Mouse (Mus musculus): Measurements from ENCODE around the gene Sptbn4. TPM values are rescaled to one million over a fixed set of nuclear protein-coding genes. Genes with fewer than 3 reads are reported as not detected.

The Sptbn4 gene
- polyA plus RNA-seq, 2 experiments = 0.06 TPM

GRCm38 (mm10) chr7:27407816-27408215 lies 39.7 kb downstream of the Sptbn4 start:
- H3K9ac ChIP-seq (replicated peaks) = no peak overlapping the region
- H3K9me3 ChIP-seq (ENCODE audit: control insufficient read depth, low read length) = no peaks in the 10 kb centered on the region
- H3K27me3 ChIP-seq (ENCODE audit: control insufficient read depth, insufficient read depth, low read length) = peaks cover 66% of the 10 kb centered on the region
- H3K4me2 ChIP-seq (ENCODE audit: low read depth) = no peak overlapping the region
- DNase-seq (ENCODE audit: low read depth in 3 of 3, low spot score in 3 of 3) (no peak), ATAC-seq (ENCODE audit: insufficient read depth) (no peak)
- H3K4me3 ChIP-seq (ENCODE audit: insufficient read depth in 1 of 2, low read depth in 2 of 2, low read length in 2 of 2) = no peak overlapping the region
- WGBS (ENCODE audit: insufficient replicate concordance) = 44% methylated on average over 8 of the region's 8 CpGs
- TF ChIP-seq CTCF (IDR thresholded peaks at IDR 0.05; ENCODE audit: low read depth) (no peak), EP300 (IDR thresholded peaks at IDR 0.05; ENCODE audit: low read depth) (no peak)
- no peaks in the 10 kb centered on the region for H3K36me3 ChIP-seq (replicated peaks; ENCODE audit: control insufficient read depth, insufficient read depth, low read depth)
- H3K27ac ChIP-seq = no peak overlapping the region
- H3K4me1 ChIP-seq (replicated peaks; ENCODE audit: control insufficient read depth in 2 of 2, insufficient read depth in 2 of 2, low read length in 1 of 2) = 0 out of 4 replicates have a peak, but pooled peaks cover 0 to 2% of the 10 kb centered on the region in 2 experiments

DNA sequence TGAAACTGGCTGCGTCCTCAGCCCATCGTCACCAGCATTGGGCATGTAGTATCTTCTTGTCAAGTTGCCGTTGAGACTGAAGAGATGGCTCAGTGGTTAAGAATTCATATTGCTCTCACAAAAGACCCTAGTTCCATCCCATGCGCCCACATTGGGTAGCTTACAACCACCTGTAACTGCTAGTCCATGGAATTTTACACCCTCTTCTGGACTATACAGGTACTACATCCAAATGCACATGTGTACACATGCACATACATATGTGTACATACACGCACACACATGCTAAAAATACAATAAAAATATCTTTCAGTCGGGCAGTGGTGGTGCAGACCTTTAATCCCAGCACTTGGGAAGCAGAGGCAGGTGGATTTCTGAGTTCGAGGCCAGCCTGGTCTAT lies 41.0 kb downstream of the Sptbn4 start:
- H3K4me1 ChIP-seq (replicated peaks; ENCODE audit: control insufficient read depth in 2 of 2, insufficient read depth in 2 of 2, low read length in 1 of 2) = 0 out of 4 replicates have a peak, but pooled peaks cover 0 to 2% of the 10 kb centered on the region in 2 experiments
- H3K36me3 ChIP-seq (replicated peaks; ENCODE audit: control insufficient read depth, insufficient read depth, low read depth) = no peaks in the 10 kb centered on the region
- no peaks in the 10 kb centered on the region for H3K9me3 ChIP-seq (ENCODE audit: control insufficient read depth, low read length)
- H3K4me3 ChIP-seq (ENCODE audit: insufficient read depth in 1 of 2, low read depth in 2 of 2, low read length in 2 of 2) = no peak overlapping the region
- TF ChIP-seq EP300 (IDR thresholded peaks at IDR 0.05; ENCODE audit: low read depth) (no peak), CTCF (IDR thresholded peaks at IDR 0.05; ENCODE audit: low read depth) (peak; percentile 51)
- DNase-seq (ENCODE audit: low read depth in 3 of 3, low spot score in 3 of 3) = no peak
- no peak overlapping the region for H3K27ac ChIP-seq
- peaks cover 71% of the 10 kb centered on the region for H3K27me3 ChIP-seq (ENCODE audit: control insufficient read depth, insufficient read depth, low read length)
- WGBS (ENCODE audit: insufficient replicate concordance) = 59% methylated on average over 7 of the region's 7 CpGs
- no peak overlapping the region for H3K9ac ChIP-seq (replicated peaks)
- ATAC-seq (ENCODE audit: insufficient read depth) = no peak
- H3K4me2 ChIP-seq (ENCODE audit: low read depth) = no peak overlapping the region

DNA sequence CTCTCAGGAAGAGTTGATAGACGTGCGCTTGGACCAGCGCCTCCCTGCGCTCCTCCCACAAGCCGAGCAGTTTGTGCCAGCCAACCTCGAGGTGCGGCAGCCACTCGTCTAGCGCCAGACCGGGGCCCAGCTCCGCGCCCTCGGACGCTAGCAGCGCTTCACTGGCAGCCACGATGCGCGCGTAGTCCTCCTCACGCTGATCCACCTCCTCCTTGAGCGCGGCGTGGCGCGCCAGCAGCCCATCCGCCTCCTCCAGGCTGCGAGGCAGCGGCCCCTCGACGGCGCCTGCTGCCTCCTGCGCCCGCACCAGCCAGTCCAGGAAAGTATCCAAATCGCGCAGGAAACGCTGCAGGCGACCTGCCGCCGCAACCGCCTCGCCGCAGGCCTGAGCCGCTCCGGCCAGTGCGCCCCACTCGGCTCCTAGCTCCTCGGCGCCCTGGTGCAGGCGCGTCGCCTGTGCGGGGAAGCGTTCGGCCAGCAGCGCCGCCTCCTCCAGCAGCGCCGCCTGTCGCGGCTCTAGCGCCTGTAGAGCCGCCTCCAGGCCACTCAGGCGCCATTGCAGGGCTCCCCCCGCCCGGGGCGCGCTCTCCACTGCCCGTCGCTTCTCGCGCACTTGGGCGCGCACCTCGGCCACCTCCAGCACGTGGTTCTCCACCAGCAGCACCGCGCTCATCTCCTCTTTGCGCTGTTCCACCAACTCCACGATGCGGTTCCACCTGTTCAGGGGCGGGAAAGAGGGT lies 43.1 kb downstream of the Sptbn4 start:
- Histone ChIP-seq H3K36me3 (replicated peaks; ENCODE audit: control insufficient read depth, insufficient read depth, low read depth) (no peaks in the 10 kb centered on the region), H3K4me2 (ENCODE audit: low read depth) (no peak overlapping the region), H3K27ac (no peak overlapping the region), H3K4me3 (ENCODE audit: insufficient read depth in 1 of 2, low read depth in 2 of 2, low read length in 2 of 2) (no peak overlapping the region), H3K9me3 (ENCODE audit: control insufficient read depth, low read length) (no peaks in the 10 kb centered on the region), H3K27me3 (ENCODE audit: control insufficient read depth, insufficient read depth, low read length) (peaks cover 70% of the 10 kb centered on the region), H3K4me1 (replicated peaks; ENCODE audit: control insufficient read depth in 2 of 2, insufficient read depth in 2 of 2, low read length in 1 of 2) (0 out of 4 replicates have a peak, but pooled peaks cover 0 to 2% of the 10 kb centered on the region in 2 experiments), H3K9ac (replicated peaks) (no peak overlapping the region)
- ATAC-seq (ENCODE audit: insufficient read depth) = no peak
- DNase-seq (ENCODE audit: low read depth in 3 of 3, low spot score in 3 of 3) = no peak
- 6% methylated on average over 81 of the region's 81 CpGs for WGBS (ENCODE audit: insufficient replicate concordance)
- TF ChIP-seq CTCF (IDR thresholded peaks at IDR 0.05; ENCODE audit: low read depth) = no peak
- no peak for TF ChIP-seq EP300 (IDR thresholded peaks at IDR 0.05; ENCODE audit: low read depth)

DNA sequence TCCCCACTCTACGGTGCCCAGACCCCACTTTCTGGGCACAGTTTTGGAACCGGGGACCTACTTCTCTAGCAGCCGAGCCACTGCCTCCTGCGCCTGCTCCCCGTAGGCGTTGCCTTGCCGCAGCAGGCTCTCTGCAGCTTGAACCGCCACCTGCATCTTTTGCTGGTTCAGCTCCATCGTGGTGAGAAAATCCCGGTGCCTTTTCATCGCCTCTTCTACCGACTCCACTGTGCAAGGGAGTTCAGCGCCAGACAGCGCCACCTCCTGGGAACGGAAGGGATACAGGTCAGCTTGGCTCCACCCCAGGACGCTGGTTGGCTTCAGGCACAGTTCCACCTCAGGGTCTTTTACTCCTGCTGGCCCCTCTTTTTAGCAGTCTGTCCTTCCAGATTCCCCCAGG lies 44.8 kb downstream of the Sptbn4 start:
- Histone ChIP-seq H3K4me1 (replicated peaks; ENCODE audit: control insufficient read depth in 2 of 2, insufficient read depth in 2 of 2, low read length in 1 of 2) (no peaks in the 10 kb centered on the region), H3K4me3 (ENCODE audit: insufficient read depth in 1 of 2, low read depth in 2 of 2, low read length in 2 of 2) (no peak overlapping the region), H3K9me3 (ENCODE audit: control insufficient read depth, low read length) (no peaks in the 10 kb centered on the region), H3K36me3 (replicated peaks; ENCODE audit: control insufficient read depth, insufficient read depth, low read depth) (no peaks in the 10 kb centered on the region), H3K9ac (replicated peaks) (no peak overlapping the region), H3K4me2 (ENCODE audit: low read depth) (no peak overlapping the region), H3K27ac (no peak overlapping the region), H3K27me3 (ENCODE audit: control insufficient read depth, insufficient read depth, low read length) (peaks cover 58% of the 10 kb centered on the region)
- peak; percentile 86 for TF ChIP-seq CTCF (IDR thresholded peaks at IDR 0.05; ENCODE audit: low read depth)
- TF ChIP-seq EP300 (IDR thresholded peaks at IDR 0.05; ENCODE audit: low read depth) = no peak
- ATAC-seq (ENCODE audit: insufficient read depth) = no peak
- 9% methylated on average over 16 of the region's 16 CpGs for WGBS (ENCODE audit: insufficient replicate concordance)
- peak in 1 of 3 experiments; percentile 36 for DNase-seq (ENCODE audit: low read depth in 3 of 3, low spot score in 3 of 3)

GRCm38 (mm10) chr7:27400545-27400944 lies 46.9 kb downstream of the Sptbn4 start:
- Histone ChIP-seq H3K27me3 (ENCODE audit: control insufficient read depth, insufficient read depth, low read length) (peaks cover 60% of the 10 kb centered on the region), H3K36me3 (replicated peaks; ENCODE audit: control insufficient read depth, insufficient read depth, low read depth) (no peaks in the 10 kb centered on the region), H3K27ac (no peak overlapping the region), H3K4me3 (ENCODE audit: insufficient read depth in 1 of 2, low read depth in 2 of 2, low read length in 2 of 2) (no peak overlapping the region), H3K9me3 (ENCODE audit: control insufficient read depth, low read length) (no peaks in the 10 kb centered on the region), H3K4me1 (replicated peaks; ENCODE audit: control insufficient read depth in 2 of 2, insufficient read depth in 2 of 2, low read length in 1 of 2) (0 out of 4 replicates have a peak, but pooled peaks cover 0 to 2% of the 10 kb centered on the region in 2 experiments), H3K4me2 (ENCODE audit: low read depth) (no peak overlapping the region), H3K9ac (replicated peaks) (no peak overlapping the region)
- TF ChIP-seq EP300 (IDR thresholded peaks at IDR 0.05; ENCODE audit: low read depth) (no peak), CTCF (IDR thresholded peaks at IDR 0.05; ENCODE audit: low read depth) (no peak)
- ATAC-seq (ENCODE audit: insufficient read depth) (no peak), DNase-seq (ENCODE audit: low read depth in 3 of 3, low spot score in 3 of 3) (no peak)
- 55% methylated on average over 7 of the region's 7 CpGs for WGBS (ENCODE audit: insufficient replicate concordance)
